Mouse (Mus musculus): ENCODE data around the gene Sec24b.

- TF ChIP-seq EP300 (optimal IDR thresholded peaks at IDR 0.05) (no peak), CTCF (IDR thresholded peaks at IDR 0.05; ENCODE audit: low read depth) (no peak)
Measured at GRCm38 (mm10) chr3:130094125-130094704, 32.9 kb upstream of the Sec24b start.

Data from stomach, postnatal 0 days (tissue).